20 mouse cellular contexts compared by ENCODE assay signal in genomic region chr1:164411306-164411705, GRCm38 (mm10). TPM values are rescaled to one million over a fixed set of nuclear protein-coding genes. Genes with fewer than 3 reads are reported as not detected.
DNase-seq lines count a peak whose midpoint lies in the region; ATAC-seq and TF ChIP-seq lines count a peak whose summit lies in the region.
"Had no signal": no experiment of that assay in that cellular context is flagged by ENCODE, and none has a peak within 500 bp of the region (broad histone marks: within the 10 kb centered on the region; RNA-seq: fewer than 3 reads in every experiment).

No protein-coding gene starts in this region.

- H3K4me3 ChIP-seq in heart, embryonic 12.5 days: no peak overlapping the region
- H3K4me3 ChIP-seq in kidney, adult 2 months (ENCODE audit: insufficient read depth, low read depth, low read length): no peak overlapping the region
- no peak overlapping the region for H3K4me3 ChIP-seq in kidney, postnatal 0 days (replicated peaks; ENCODE audit: low read depth, low read length)
- H3K4me3 ChIP-seq in hindbrain, embryonic 12.5 days: no peak overlapping the region
- H3K4me3 ChIP-seq: forebrain, embryonic 13.5 days; gastrocnemius, adult 2 months; liver, embryonic 15.5 days; lung, embryonic 15.5 days; neural tube, embryonic 15.5 days had no signal

- H3K4me2 ChIP-seq in heart, embryonic 12.5 days: no peak overlapping the region
- no peak overlapping the region for H3K4me2 ChIP-seq in kidney, postnatal 0 days (ENCODE audit: low read length)
- no peak overlapping the region for H3K4me2 ChIP-seq in hindbrain, embryonic 12.5 days (replicated peaks)
- H3K4me2 ChIP-seq: forebrain, embryonic 13.5 days; liver, embryonic 15.5 days; lung, embryonic 15.5 days; neural tube, embryonic 15.5 days had no signal

- 83% methylated on average over 7 of the region's 7 CpGs for WGBS in heart, embryonic 12.5 days
- 37% methylated on average over 7 of the region's 7 CpGs for WGBS in kidney, adult 2 months
- WGBS in kidney, postnatal 0 days: 62% methylated on average over 7 of the region's 7 CpGs
- 82% methylated on average over 7 of the region's 7 CpGs for WGBS in hindbrain, embryonic 12.5 days

- H3K9me3 ChIP-seq in heart, embryonic 12.5 days (replicated peaks): no peaks in the 10 kb centered on the region
- no peaks in the 10 kb centered on the region for H3K9me3 ChIP-seq in kidney, postnatal 0 days (replicated peaks; ENCODE audit: low read length)
- no peaks in the 10 kb centered on the region for H3K9me3 ChIP-seq in hindbrain, embryonic 12.5 days (replicated peaks)
- H3K9me3 ChIP-seq: forebrain, embryonic 13.5 days; liver, embryonic 15.5 days; lung, embryonic 15.5 days; neural tube, embryonic 15.5 days had no signal

- H3K36me3 ChIP-seq in heart, embryonic 12.5 days: 0 out of 2 replicates have a peak, but pooled peaks cover 4% of the 10 kb centered on the region
- no peaks in the 10 kb centered on the region for H3K36me3 ChIP-seq in kidney, adult 2 months (ENCODE audit: control insufficient read depth, insufficient read depth, low read length)
- H3K36me3 ChIP-seq in kidney, postnatal 0 days (ENCODE audit: insufficient read depth, low read length): no peaks in the 10 kb centered on the region
- H3K36me3 ChIP-seq in hindbrain, embryonic 12.5 days: no peaks in the 10 kb centered on the region
- H3K36me3 ChIP-seq: liver, embryonic 15.5 days; lung, embryonic 15.5 days; neural tube, embryonic 15.5 days had no signal

- H3K27me3 ChIP-seq in heart, embryonic 12.5 days (replicated peaks): no peaks in the 10 kb centered on the region
- no peaks in the 10 kb centered on the region for H3K27me3 ChIP-seq in kidney, adult 2 months (replicated peaks; ENCODE audit: control insufficient read depth, insufficient read depth, low read length)
- H3K27me3 ChIP-seq in kidney, postnatal 0 days (ENCODE audit: insufficient read depth, low read length): no peaks in the 10 kb centered on the region
- H3K27me3 ChIP-seq in hindbrain, embryonic 12.5 days: no peaks in the 10 kb centered on the region
- H3K27me3 ChIP-seq: forebrain, embryonic 13.5 days; liver, embryonic 15.5 days; lung, embryonic 15.5 days; neural tube, embryonic 15.5 days had no signal

- H3K27ac ChIP-seq in heart, embryonic 12.5 days (ENCODE audit: poor library complexity, severe bottlenecking): no peak overlapping the region
- H3K27ac ChIP-seq in kidney, adult 2 months (ENCODE audit: insufficient read depth, low read depth, low read length): peak overlapping the region; percentile 100
- H3K27ac ChIP-seq in kidney, postnatal 0 days: peak overlapping the region; percentile 73
- H3K27ac ChIP-seq in hindbrain, embryonic 12.5 days: no peak overlapping the region
- H3K27ac ChIP-seq: forebrain, embryonic 13.5 days; gastrocnemius, adult 2 months; liver, embryonic 15.5 days; lung, embryonic 15.5 days; neural tube, embryonic 15.5 days had no signal

- H3K9ac ChIP-seq in heart, embryonic 12.5 days: no peak overlapping the region
- H3K9ac ChIP-seq in kidney, postnatal 0 days (ENCODE audit: low read depth, low read length): no peak overlapping the region
- H3K9ac ChIP-seq in hindbrain, embryonic 12.5 days: no peak overlapping the region
- H3K9ac ChIP-seq: forebrain, embryonic 13.5 days; liver, embryonic 15.5 days; lung, embryonic 15.5 days; neural tube, embryonic 15.5 days had no signal

- ATAC-seq in heart, embryonic 12.5 days (ENCODE audit: insufficient number of reproducible peaks, low FRiP score): no peak
- ATAC-seq in kidney, postnatal 0 days (replicated peaks; ENCODE audit: low FRiP score, low read depth): peak; percentile 71
- no peak for ATAC-seq in hindbrain, embryonic 12.5 days (ENCODE audit: low FRiP score)
- ATAC-seq: forebrain, embryonic 13.5 days; midbrain, embryonic 16.5 days had no signal

- H3K4me1 ChIP-seq in heart, embryonic 12.5 days (replicated peaks): no peaks in the 10 kb centered on the region
- peaks cover 35% of the 10 kb centered on the region for H3K4me1 ChIP-seq in kidney, adult 2 months (ENCODE audit: control insufficient read depth, insufficient read depth, low read length)
- peaks cover 4% of the 10 kb centered on the region; the same call in 1 of the 2 replicates for H3K4me1 ChIP-seq in kidney, postnatal 0 days (replicated peaks; ENCODE audit: insufficient read depth, low read length)
- 0 out of 2 replicates have a peak, but pooled peaks cover 2% of the 10 kb centered on the region for H3K4me1 ChIP-seq in hindbrain, embryonic 12.5 days

- TF ChIP-seq CTCF in kidney, adult 2 months (conservative IDR thresholded peaks at IDR 0.05; ENCODE audit: insufficient read depth, insufficient read length, low read depth, low read length): no peak
- TF ChIP-seq CTCF in kidney, postnatal 0 days (IDR thresholded peaks at IDR 0.05; ENCODE audit: low read depth): no peak

- DNase-seq in heart, adult 11 months: peak; percentile 48
- DNase-seq in kidney, adult 2 months: peak; percentile 93
- DNase-seq in kidney, postnatal 0 days (ENCODE audit: low spot score): no peak
- peak; percentile 73 for DNase-seq in yolk sac, embryonic 10.5 days (ENCODE audit: low spot score)
- no peak for DNase-seq in cerebellum, adult 8-10 months
- DNase-seq in adrenal gland, adult (ENCODE audit: inconsistent age in 2 of 2, low spot score in 1 of 2): no peak
- DNase-seq: adrenal gland, postnatal 25 days; cerebellum, adult 9-10 months; gastrocnemius, adult 2 months; lung, postnatal 4 days; right cerebral cortex, adult 18-20 months; thymus, adult 18-20 months; thymus, postnatal 4 days had no signal

- no peak for TF ChIP-seq POLR2A in kidney, adult 2 months (IDR thresholded peaks at IDR 0.05; ENCODE audit: low read depth, low read length)

RNA-seq across cellular contexts. Expression of gene Atp1b1, which starts 46.8 kb away (rescaled TPM):
- 413 and 416 TPM in 2 replicates for polyA plus RNA-seq in heart, embryonic 12.5 days (2016; fragmentation: Nextera tagmentation; extraction: Ambion mirVana)
- 945 and 1,094 TPM in 2 replicates for polyA plus RNA-seq in kidney, adult 2 months (2012; rRNA removed)
- polyA plus RNA-seq in kidney, postnatal 0 days (2015; fragmentation: Nextera tagmentation; extraction: Ambion mirVana): 720 and 731 TPM in 2 replicates
- polyA plus RNA-seq in hindbrain, embryonic 12.5 days (2016; fragmentation: Nextera tagmentation; extraction: Ambion mirVana): 57.6 and 61.7 TPM in 2 replicates

Comparison
In these comparisons a context has a peak if more than half of its experiments do, and no peak if none do; other contexts are left out.
1. DNase-seq: peak in heart, adult 11 months (single experiment), kidney, adult 2 months (single experiment) and yolk sac, embryonic 10.5 days (single experiment); none in kidney, postnatal 0 days (single experiment), cerebellum, adult 8-10 months (single experiment) and adrenal gland, adult (0 of 2).
2. H3K27ac ChIP-seq: peak in kidney, adult 2 months (single experiment) and kidney, postnatal 0 days (single experiment); none in heart, embryonic 12.5 days (single experiment) and hindbrain, embryonic 12.5 days (single experiment).